Mouse (Mus musculus) embryonic fibroblast, embryonic 13.5 days (primary cell): Measurements from ENCODE around the gene Plod2. TPM values are rescaled to one million over a fixed set of nuclear protein-coding genes. Genes with fewer than 3 reads are reported as not detected.

Experiments
- H3K27ac ChIP-seq: 2 replicates; pipeline ENCODE4 v1.5.1; 2012; ENCODE audit warnings: low read length, control low read depth, inconsistent platforms; ENCODE audit not compliant: insufficient read depth
- H3K4me1 ChIP-seq: 2 replicates; pipeline ENCODE4 v1.6.1; 2011; ENCODE audit warnings: low read length; ENCODE audit not compliant: control insufficient read depth, insufficient read depth
- H3K4me3 ChIP-seq: 2 replicates; pipeline ENCODE4 v1.5.1; 2011; ENCODE audit warnings: mild to moderate bottlenecking, control low read depth, low read length; ENCODE audit not compliant: insufficient read depth
- CTCF ChIP-seq: IDR thresholded peaks from 2 replicates; pipeline ENCODE4 v1.5.1; 2011; ENCODE audit warnings: mild to moderate bottlenecking, control low read depth, low read length, moderate library complexity, borderline replicate concordance; ENCODE audit not compliant: insufficient read depth
- POLR2A ChIP-seq: IDR thresholded peaks from 2 replicates; pipeline ENCODE4 v1.6.1; 2011; ENCODE audit warnings: low read depth, mild to moderate bottlenecking, control low read depth, low read length, moderate library complexity
- polyA plus RNA-seq: library from polyadenylated mRNA; stranded (reverse); fragments of >200 nt; gene quantifications from 2 replicates; pipeline ENCODE4 v1.2.4, GENCODE M21; 2011; ENCODE audit warnings: low read depth; ENCODE audit not compliant: missing spikeins, insufficient read length

The Plod2 gene
- polyA plus RNA-seq, 1 experiment, result 107 TPM

DNA sequence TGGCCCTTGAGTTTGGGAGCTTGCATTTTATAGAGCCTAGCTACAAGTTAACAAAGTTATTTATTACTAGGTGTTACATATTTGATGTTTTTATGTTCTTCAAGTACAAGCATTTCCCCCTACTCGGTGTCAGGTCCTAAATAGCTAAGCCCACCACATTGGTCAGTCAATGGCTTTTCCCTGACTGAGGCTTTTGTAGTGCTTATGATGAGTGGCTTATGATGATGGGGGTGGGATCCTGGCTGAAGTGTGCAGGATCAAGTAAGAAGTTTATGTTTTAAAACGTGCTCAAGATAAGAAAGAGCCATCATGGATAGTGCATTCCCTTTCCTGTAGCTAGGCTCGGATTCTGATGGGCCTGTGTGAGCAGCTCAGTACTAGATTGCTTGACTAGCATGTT is 10.7 kb downstream of the Plod2 start:
- H3K4me3 ChIP-seq, result no peak overlapping the region
- TF ChIP-seq CTCF, result no peak
- no peak for TF ChIP-seq POLR2A
- no peak overlapping the region for H3K27ac ChIP-seq
- H3K4me1 ChIP-seq, result no peaks in the 10 kb centered on the region

DNA sequence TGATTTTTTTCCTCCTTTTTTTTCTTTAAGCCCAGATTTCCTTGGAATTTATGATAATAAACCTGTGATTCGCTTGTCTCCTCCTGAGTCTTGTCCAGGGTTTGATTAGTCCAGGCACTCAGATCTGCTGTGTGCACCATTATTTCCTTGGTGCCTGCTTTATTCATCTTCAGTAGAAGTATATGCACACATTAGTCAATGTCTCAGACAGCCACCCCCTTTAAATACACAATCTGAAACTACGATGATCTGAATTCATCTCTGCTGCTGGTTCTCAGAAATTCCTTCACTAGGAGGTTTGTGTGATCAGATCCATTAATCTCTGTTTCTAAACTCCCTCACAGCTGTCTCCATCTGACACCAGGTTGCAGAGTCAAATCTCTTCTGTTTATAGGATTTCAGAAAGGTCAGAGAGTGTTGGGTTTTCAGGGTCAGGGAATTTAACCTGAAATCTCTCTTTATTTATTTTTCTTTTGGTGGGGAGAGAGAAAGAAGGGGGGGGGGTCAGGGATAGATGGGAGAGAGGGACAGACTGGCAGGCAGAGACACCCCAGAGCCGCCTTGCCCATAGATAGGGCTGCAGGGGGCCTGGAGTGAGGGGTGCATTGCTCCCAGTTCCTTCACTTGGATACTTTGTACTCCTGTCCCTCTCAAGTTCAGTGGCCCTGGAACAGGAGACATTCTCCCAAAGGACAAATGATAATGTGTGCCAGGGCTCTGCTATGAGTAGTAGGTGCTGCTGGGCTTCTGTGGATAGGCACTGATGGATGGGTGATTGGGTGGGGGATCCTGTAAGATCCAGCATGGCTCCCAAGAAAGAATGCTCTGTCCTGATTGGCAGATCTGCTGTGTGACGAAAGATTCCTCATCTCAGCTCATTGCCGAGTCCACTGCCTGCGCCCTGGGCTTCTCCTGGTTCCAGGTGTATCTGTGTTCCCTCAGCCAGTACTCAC is 13.3 kb downstream of the Plod2 start:
- Histone ChIP-seq H3K4me1 (no peaks in the 10 kb centered on the region), H3K4me3 (no peak overlapping the region), H3K27ac (no peak overlapping the region)
- TF ChIP-seq POLR2A (no peak), CTCF (no peak)

DNA sequence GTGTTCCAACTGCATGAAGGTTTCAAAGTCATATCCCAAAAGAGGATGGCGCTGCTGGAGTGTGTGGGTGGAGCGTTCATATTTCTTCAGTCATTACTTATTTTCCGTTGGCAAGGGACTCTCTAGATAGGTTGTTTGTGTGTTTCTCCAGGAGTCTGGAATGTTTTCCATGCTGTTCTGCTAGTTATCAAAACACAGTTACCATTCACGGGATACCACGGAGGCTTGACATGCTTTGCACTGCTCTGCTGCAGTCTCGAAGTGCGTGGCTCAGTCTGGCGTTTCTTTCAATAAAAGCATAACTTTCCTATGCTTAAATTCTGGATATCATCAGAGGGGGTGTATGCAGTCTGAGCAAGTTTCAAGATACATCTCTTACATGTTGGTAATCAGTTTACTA is 17.7 kb downstream of the Plod2 start:
- TF ChIP-seq CTCF, result no peak
- no peak for TF ChIP-seq POLR2A
- H3K4me1 ChIP-seq, result peaks cover 12% of the 10 kb centered on the region
- peak overlapping the region; percentile 27; the same call in 1 of the 2 replicates for H3K27ac ChIP-seq
- no peak overlapping the region for H3K4me3 ChIP-seq

DNA sequence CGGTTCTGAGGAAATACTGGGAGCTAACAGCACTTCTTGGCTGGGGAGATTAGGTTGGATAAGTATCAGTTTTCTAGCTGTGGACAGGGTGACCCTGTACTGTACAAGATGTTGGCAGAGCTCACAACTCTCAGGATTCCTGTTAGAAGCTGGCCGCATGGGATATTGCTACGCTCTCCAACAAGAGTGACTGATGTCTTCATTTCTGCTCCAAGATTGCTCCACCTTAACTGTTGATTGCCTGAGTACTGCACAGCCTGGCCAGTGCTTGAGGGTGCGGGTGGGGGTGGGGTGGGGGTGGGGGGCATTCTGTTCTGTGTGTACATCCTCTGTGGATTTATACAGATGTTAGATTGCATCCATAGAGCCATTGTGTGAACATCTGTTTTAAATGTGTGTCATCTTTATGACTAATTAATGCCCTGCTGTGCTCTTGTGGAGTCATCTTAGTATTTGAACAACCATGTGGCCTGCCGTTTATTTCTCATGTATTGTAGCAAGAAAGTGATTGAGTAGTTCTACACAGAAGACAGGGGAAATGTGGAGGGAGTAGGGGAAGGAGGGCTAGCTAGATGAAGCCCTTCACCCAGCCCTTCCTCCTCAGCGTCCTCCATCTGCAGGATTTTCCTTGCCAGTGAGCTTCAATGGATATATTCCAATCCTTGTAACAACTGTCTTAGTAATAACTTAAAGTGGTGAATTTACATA is 19.0 kb downstream of the Plod2 start:
- Histone ChIP-seq H3K4me1 (peaks cover 12% of the 10 kb centered on the region), H3K27ac (peak overlapping the region; percentile 31; the same call in 1 of the 2 replicates), H3K4me3 (no peak overlapping the region)
- TF ChIP-seq POLR2A, result no peak
- no peak for TF ChIP-seq CTCF

DNA sequence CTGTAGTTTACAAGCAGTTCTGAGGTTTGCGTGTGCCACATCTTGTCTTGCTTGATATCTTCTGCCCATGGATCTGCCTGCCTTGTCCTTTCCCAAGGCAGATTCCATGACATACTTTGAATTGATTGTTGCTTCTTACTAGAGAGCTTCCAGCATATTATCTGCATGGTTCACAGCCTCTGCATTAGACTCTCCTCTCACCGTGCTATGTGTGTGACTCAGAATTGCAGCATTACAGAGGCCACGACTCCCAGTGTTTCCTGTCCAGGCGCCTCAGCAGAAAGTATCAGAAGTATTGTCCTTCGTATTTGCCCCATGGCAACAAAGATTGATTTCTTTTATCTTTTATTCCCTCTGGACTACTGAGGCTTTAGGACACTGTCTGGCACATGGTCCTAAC is 20.4 kb downstream of the Plod2 start:
- Histone ChIP-seq H3K4me1 (peaks cover 12% of the 10 kb centered on the region), H3K27ac (0 out of 2 replicates have a peak overlapping the region, but pooled peaks have one; percentile 4), H3K4me3 (no peak overlapping the region)
- TF ChIP-seq CTCF, result no peak
- TF ChIP-seq POLR2A, result no peak

DNA sequence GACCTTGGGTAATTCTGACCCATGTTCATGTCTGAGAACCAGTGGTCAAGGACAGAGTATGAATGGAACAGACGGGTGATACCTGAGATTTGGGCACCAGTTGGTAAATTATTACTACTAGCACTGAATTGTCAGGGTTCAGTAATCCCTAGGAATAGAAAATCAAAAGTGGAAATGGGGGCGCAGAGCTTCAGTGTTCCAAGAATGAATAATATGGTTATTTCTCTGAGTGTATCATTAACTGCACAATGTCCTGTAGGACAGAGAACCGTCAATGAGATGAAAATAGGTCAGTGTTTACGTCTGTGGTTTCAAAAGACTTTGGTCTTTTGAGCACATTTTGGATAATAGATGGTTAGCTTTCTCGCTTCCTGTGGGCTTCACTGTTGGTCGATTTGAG is 21.3 kb downstream of the Plod2 start:
- Histone ChIP-seq H3K27ac (no peak overlapping the region), H3K4me3 (no peak overlapping the region), H3K4me1 (peaks cover 12% of the 10 kb centered on the region)
- TF ChIP-seq CTCF, result no peak
- TF ChIP-seq POLR2A, result no peak

DNA sequence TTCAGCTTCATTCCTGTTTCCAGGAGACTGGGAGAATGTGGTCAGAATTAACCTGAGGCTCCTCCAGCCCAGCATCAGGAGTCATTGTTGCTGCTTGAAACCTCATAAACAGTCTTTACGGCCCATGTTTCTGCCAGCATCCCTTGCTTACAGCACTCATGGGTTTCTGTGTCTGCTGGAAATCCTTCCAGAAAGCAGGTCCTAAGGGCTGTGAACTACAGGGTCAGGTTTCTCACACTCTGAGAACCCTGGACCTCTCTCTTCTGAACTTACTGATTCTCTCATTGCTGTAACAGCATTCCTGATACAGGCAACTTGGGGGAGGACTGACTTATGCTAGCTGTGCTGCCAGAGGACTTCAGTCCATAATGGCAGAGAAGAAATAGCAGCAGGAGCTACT is 22.4 kb downstream of the Plod2 start:
- peaks cover 16% of the 10 kb centered on the region for H3K4me1 ChIP-seq
- TF ChIP-seq CTCF (no peak), POLR2A (no peak)
- H3K27ac ChIP-seq, result no peak overlapping the region

DNA sequence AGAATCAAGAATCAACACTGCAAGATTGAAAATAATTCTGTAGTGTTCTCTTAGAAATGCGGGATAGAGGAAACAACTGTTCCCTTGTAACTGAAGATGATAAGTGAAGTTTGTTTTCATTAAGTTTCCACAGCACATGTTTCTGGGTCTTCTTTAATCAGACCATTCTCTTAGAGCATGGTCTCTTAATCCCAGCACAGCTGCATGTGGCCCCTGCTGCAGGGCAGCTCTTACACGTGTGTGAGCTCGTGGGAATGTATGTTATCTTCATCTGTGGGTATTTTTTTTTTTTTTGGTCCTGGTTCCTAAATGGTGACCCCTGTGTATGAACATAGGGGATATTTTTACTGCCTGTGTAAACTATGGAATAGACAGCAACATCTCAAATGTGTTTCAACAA is 24.2 kb downstream of the Plod2 start:
- TF ChIP-seq CTCF (no peak), POLR2A (no peak)
- H3K4me1 ChIP-seq, result peaks cover 12% of the 10 kb centered on the region
- H3K4me3 ChIP-seq, result no peak overlapping the region
- H3K27ac ChIP-seq, result no peak overlapping the region

More for the DNA sequence above, 22.4 kb downstream of the Plod2 start:
- H3K4me3 ChIP-seq, result no peak overlapping the region

DNA sequence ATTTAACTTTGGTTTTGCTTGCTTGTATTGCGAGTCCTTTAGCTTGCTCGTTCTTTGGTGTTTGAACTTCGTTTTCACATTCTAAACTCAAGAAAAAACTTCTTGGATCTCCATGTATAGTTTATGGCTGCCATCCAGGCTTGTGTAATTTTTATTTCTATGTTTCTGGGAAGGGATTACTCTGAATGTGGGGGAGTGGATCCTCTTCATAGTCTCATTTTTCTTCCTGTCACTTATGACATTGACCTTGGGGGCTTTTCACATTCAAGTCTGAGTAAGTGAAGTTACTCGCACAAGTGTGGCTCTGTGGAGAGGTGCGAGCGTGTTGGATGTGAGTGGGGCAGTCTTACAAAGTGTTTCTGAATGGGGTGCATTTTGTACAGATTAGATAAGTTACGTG is 25.5 kb downstream of the Plod2 start:
- Histone ChIP-seq H3K27ac (no peak overlapping the region), H3K4me3 (no peak overlapping the region), H3K4me1 (peaks cover 5% of the 10 kb centered on the region)
- no peak for TF ChIP-seq POLR2A
- TF ChIP-seq CTCF, result no peak

DNA sequence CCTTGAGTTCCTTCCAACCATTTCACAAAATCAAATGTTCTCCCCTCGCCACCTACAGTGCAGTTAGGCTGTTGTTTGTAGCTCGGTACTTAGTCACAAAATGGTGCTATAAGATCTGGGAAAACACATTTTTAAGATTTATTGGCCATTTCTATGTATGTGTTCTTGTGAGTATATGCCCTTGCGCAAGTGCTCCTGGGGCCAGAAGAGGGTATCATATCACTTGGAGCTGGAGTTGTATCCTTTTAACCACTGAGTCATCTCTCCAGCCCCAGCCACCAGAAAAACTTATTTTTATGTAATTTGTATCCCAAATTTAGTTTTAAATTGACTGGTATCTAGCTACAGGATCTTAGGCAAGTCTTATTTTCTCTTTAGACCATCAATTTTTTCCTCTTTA is 26.8 kb downstream of the Plod2 start:
- peaks cover 4% of the 10 kb centered on the region for H3K4me1 ChIP-seq
- peak overlapping the region; percentile 8; the same call in 1 of the 2 replicates for H3K27ac ChIP-seq
- TF ChIP-seq POLR2A, result no peak
- TF ChIP-seq CTCF, result no peak
- H3K4me3 ChIP-seq, result no peak overlapping the region
